Mouse (Mus musculus): ENCODE results near the gene Polr3b.

The Polr3b gene

GRCm38 (mm10) chr10:84610783-84611182 lies 11.3 kb upstream of the Polr3b start:
- peak; percentile 19 for DNase-seq (ENCODE audit: low spot score)

DNA sequence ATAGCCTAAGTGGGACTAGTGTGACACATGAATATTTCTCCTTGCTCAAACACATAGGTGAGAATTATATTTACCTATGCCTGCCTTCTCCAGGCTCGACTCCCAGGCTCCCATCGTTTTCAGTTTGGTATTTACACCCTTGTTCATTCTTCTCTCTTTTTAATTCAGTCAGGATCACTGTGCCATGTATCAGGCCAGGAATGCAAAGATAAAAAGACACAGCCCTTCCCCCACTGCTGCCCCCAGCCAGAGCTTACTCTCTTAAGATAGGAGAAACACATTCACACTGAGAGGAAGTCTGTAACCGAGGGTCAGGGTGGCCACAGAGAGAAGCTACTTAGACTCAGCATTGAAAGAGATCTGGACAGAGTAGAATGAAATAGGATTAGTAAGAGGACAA lies 10.4 kb upstream of the Polr3b start:
- DNase-seq (ENCODE audit: low spot score): no peak

DNA sequence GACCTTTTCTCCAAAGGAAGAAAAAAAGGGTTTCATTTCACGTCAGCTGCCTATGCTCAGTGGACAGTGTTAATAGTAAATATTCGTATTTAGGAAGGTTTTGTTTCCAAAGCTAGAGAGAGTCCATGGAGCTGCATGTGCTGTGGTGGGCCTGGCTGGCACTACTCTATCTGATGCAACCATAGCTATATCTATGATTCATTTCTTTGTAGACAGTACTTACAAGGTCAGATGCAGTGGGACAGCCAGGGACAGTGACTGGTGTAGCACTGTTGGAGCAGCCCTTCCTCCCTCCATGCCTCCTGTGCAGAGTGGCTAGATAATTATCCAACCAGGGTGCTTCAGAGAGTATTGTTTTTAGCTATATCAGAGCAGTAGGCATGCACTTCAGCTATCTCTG lies 9.8 kb upstream of the Polr3b start:
- no peak for DNase-seq (ENCODE audit: low spot score)

DNA sequence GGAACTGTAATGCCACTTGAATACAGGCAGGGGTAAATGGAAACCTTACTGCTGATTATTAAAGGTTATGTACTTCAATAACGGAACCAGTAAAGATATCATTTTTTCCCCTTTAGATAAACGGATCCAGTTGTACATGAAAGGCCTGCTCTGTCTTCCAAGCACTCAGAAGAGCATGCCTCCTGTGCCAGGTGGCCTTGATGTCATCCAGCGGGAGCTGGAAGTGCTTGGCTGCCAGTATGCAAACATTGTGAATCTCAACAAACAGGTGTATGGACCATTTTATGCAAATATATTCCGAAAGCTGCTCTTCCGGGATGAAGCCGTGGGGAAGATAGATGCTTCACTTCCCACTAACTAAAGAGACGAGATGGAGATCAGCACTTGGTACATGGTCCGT lies 8.7 kb upstream of the Polr3b start:
- no peak for DNase-seq (ENCODE audit: low spot score)

- DNase-seq (ENCODE audit: low spot score): no peak
Measured at GRCm38 (mm10) chr10:84615076-84615475, 7.0 kb upstream of the Polr3b start.

DNA sequence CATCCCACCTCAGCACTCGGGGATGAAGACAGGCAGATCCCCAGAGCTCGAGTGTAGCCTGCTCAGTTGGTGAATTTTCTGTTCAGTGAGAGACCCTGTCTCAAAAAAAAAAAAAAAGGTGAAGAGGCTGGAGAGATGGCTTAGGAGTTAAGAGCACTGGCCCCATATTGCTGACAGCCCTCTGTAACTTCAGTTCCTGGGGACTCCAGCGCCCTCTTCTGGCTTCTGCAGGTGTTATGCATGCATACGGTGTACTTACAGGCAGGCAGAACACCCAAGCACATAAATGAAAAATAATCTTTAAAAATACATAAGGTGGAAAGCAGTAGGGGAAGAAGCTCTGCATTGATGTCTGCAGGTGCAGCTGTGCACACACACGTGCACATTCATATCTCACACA lies 9.1 kb downstream of the Polr3b start:
- no peak for DNase-seq (ENCODE audit: low spot score)

GRCm38 (mm10) chr10:84632005-84632404 lies 9.9 kb downstream of the Polr3b start:
- DNase-seq (ENCODE audit: low spot score): no peak

DNA sequence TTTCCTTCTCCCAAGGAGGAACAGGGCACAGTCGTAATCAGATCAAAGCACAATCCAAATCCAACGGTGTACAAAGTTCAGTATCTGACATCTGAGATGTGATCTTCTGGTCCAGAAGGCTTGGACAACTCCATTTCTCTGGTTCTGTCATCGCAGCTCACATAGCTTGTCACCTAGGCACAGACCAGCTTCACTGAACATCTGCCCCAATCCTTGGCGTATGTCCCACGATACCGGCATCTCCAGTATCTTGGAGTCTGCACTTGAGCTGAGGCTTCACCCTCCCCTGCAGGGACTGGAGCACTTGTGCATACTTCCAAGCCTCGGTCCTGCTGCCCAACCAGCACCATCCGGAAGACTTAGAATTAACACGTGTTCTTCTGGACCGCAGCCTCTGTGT lies 14.6 kb downstream of the Polr3b start:
- no peak for DNase-seq (ENCODE audit: low spot score)

DNA sequence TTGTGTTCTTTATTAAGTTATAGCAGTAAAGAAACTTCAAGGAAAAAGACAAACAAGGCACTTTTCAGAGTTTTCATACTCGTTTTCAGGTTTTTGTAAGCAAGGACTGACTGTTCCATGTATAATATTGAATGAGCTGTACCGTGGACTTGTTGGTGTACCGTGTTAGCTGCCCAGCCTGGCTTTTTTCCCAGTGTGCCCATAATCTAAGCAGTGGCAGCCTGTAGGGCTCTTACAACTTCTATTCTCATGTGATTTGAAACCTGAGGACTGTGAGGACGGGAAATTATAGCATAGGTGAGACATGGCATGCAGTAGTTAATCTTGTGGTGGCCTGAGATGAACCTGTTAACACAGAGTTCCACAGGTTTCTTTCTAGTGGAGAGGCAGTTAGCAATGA lies 16.3 kb downstream of the Polr3b start:
- DNase-seq (ENCODE audit: low spot score): no peak

DNA sequence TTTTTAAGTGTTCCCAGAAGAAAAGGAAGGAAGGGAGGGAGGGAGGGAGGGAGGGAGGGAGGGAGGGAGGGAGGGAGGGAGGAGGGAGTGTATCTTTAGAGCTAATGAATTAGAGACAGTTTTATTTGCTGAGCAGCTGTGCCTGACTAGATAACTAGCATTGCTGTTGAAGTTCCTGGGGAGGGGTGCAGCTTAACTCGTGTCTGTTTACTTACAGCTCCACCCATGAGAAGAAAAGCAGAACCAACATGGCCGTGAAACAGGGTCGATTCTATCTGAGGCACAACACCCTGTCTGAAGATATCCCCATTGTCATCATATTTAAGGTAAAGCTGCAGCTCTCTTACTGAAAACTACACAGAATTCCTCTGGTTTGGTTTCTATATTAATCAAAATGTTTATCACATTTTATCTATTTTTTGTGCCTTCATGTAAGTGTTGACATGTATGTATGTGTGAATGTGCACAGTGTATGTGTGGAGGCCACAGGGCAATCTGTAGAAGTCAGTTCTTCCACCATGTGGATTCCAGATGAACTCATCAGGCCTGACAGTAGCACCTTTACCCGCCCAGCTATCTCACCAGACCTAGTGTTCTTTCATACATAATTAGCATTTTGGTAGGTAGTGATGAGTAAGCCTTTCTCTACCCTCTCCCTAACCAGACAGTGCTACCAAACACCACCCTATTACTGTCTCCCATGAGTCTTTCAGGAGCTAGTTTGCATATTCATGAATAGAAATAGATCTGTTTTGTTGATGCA lies 17.6 kb downstream of the Polr3b start:
- DNase-seq (ENCODE audit: low spot score): no peak

DNA sequence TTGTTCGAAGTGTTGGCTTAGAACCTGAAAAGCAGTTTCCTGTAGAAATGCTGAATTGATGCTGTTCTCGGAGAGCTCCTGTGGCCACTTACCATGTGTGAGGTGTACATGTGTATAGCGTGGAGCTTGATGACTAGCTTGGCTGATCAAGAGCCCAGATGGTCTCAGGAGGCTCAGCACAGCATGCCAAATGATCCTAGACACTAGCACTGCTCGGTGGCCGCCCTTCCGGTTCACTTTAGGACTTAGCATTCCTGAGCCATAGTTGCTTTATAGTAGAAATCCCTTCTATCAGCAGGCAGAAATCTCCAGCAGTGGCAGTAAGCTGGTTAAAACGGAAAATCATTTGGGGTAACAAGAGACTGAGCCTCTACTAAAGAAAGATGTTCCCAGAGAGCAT lies 18.8 kb downstream of the Polr3b start:
- DNase-seq (ENCODE audit: low spot score): no peak

GRCm38 (mm10) chr10:84641576-84641975 lies 19.5 kb downstream of the Polr3b start:
- peak; percentile 11 for DNase-seq (ENCODE audit: low spot score)

GRCm38 (mm10) chr10:84645940-84646339 lies 23.8 kb downstream of the Polr3b start:
- no peak for DNase-seq (ENCODE audit: low spot score)

- DNase-seq (ENCODE audit: low spot score): no peak
Measured at GRCm38 (mm10) chr10:84646506-84647102, 24.5 kb downstream of the Polr3b start.

GRCm38 (mm10) chr10:84647264-84647663 lies 25.2 kb downstream of the Polr3b start:
- DNase-seq (ENCODE audit: low spot score): no peak

DNA sequence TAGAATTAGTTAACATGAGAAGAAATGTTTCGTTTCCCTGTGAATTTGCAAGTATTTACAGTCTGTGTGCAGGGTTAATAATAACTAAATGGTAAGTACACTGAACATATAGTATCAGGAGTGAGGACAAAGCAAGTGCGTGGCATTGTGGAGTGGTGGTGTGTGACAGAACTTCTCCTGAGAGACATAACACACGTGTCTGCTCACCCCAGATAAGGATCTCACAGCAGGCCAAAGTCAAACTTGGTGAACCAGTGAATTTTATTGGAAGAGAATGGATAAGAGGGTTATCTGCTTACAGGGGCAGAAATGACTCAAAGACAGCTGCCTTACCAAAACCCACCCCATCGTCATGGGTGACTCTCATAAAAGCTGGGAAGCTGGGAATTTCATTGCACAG lies 26.8 kb downstream of the Polr3b start:
- DNase-seq (ENCODE audit: low spot score): no peak

GRCm38 (mm10) chr10:84654029-84654428 lies 31.9 kb downstream of the Polr3b start:
- no peak for DNase-seq (ENCODE audit: low spot score)

- no peak for DNase-seq (ENCODE audit: low spot score)
Measured at GRCm38 (mm10) chr10:84654731-84655130, 32.6 kb downstream of the Polr3b start.

GRCm38 (mm10) chr10:84656618-84657017 lies 34.5 kb downstream of the Polr3b start:
- DNase-seq (ENCODE audit: low spot score): peak; percentile 49

DNA sequence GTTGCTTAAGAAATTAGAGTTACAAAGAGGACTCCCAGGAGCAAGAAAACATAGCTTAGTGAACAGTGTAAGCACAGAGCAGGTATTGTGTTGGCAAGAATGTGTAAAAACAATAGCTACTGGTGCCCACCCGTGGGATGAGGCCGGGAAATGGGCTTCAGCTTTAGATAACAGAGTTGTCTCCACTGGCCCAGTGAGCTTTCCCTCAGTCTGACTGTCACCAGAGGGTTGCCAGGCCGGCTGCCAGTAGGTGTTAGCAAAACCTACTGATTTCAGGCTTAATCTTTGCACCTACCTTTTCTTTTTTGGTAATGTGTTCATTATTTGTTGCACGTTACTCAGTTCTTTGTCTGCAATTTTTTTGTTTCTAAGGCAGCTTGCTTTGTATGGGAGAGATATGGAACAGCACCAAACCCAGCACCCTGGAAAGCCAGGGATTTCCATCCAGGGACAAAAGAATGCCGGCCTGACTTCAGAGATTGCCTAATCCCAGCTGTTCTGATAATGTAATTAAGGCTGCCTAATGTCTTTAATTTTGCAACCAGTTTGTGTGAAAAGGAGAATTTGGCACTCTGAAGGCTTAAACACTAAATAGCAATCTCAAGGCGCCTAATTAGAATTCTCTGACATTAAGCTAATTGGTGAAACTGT lies 35.5 kb downstream of the Polr3b start:
- DNase-seq (ENCODE audit: low spot score): peak; percentile 13

GRCm38 (mm10) chr10:84658088-84658848 lies 36.2 kb downstream of the Polr3b start:
- no peak for DNase-seq (ENCODE audit: low spot score)

DNA sequence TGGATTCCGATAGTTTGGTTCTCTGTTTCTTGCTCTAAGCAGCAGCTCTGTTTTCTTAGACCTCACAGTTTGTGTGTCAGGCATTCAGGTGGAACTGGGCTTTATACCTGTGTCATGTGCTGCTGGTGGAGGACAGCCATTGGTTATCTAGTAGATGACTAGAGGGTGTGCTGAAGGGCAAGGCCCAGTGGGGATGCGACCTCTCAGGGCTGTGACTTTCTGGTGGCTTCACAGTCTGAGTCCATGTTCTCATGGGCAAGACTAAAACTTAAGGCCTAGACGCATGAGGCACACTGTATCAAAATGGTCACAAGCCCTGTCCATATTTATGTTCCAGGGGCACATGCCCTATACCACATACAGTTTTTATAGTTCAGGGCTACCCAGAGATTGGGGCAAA lies 37.2 kb downstream of the Polr3b start:
- no peak for DNase-seq (ENCODE audit: low spot score)

GRCm38 (mm10) chr10:84662138-84662537 lies 40.0 kb downstream of the Polr3b start:
- DNase-seq (ENCODE audit: low spot score): no peak
